Mouse (Mus musculus) neural tube, embryonic 14.5 days (tissue): Measurements from ENCODE around the gene Vezt. TPM values are rescaled to one million over a fixed set of nuclear protein-coding genes. Genes with fewer than 3 reads are reported as not detected.

Experiments
- ATAC-seq: fragments of 200-750 bp; cut with Nextera tagmentation; 2 replicates; pipeline ENCODE4 v1.8.0; 2017; ENCODE audit warnings: low read depth, mild to moderate bottlenecking, moderate TSS enrichment, moderate library complexity
- H3K27ac ChIP-seq: fragments of 300-500 bp; sonication (generic); 2 replicates; pipeline ENCODE4 v1.5.1; 2014; ENCODE audit warnings: low read depth, mild to moderate bottlenecking, control low read depth, low read length, moderate library complexity, mixed read lengths
- H3K27me3 ChIP-seq: fragments of 300-500 bp; sonication (generic); 2 replicates; pipeline ENCODE4 v1.6.1; 2014; ENCODE audit warnings: low read length; ENCODE audit not compliant: control insufficient read depth, insufficient read depth
- H3K36me3 ChIP-seq: fragments of 300-500 bp; sonication (generic); 2 replicates; pipeline ENCODE4 v1.6.1; 2014; ENCODE audit warnings: low read length, mixed read lengths; ENCODE audit not compliant: control insufficient read depth, insufficient read depth
- H3K4me1 ChIP-seq: fragments of 300-500 bp; sonication (generic); 2 replicates; pipeline ENCODE4 v1.6.1; 2014; ENCODE audit warnings: low read length; ENCODE audit not compliant: control insufficient read depth, insufficient read depth
- H3K4me2 ChIP-seq: fragments of 300-500 bp; sonication (generic); 2 replicates; pipeline ENCODE4 v1.6.1; 2014; ENCODE audit warnings: mild to moderate bottlenecking, low read depth, low read length, control low read depth
- H3K4me3 ChIP-seq: fragments of 300-500 bp; sonication (generic); 2 replicates; pipeline ENCODE4 v1.5.1; 2014; ENCODE audit warnings: low read depth, low read length, control low read depth, mixed read lengths
- H3K9ac ChIP-seq: fragments of 300-500 bp; sonication (generic); replicated peaks from 2 replicates; pipeline ENCODE4 v1.6.1; 2014; ENCODE audit warnings: low read depth, mild to moderate bottlenecking, control low read depth, low read length, mixed read lengths
- H3K9me3 ChIP-seq: fragments of 300-500 bp; sonication (generic); 2 replicates; pipeline ENCODE4 v1.6.1; 2016; ENCODE audit warnings: low read length; ENCODE audit not compliant: control insufficient read depth
- WGBS: fragments of 180-500 bp; shearing (Covaris S2); extraction: QIAGEN DNeasy Blood & Tissue Kit; methylation state at CpG from one replicate; pipeline ENCODE4 v1.1.7; 2014; 5-methylcytosine and 5-hydroxymethylcytosine counted together
- polyA plus RNA-seq: library from polyadenylated mRNA; unstranded; fragments of >200 nt; fragmentation: Nextera tagmentation; extraction: Ambion mirVana; gene quantifications from 2 replicates; pipeline ENCODE4 v1.2.1, GENCODE M21; 2014

The Vezt gene
- polyA plus RNA-seq, 1 experiment from 2014 or later = 60.5 TPM

DNA sequence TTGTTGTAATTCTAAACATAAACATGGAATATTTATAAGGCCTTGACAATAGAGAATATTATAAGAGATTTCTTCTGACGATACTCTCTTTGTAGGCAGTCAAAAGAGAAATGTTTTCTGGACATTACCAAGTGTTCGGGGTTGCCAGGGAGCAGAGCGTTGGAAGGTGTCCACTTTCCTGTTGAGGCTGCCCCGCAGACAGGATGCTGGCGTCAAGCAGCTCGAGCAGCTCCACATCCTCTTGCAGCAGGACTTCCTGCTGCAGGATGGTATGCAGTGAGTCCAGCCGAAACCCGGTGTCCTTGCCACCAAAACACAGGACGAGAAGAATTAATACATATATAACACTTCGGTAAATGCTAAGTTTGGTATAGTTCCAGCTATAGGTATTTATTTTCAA, 35.4 kb downstream of the Vezt start:
- Histone ChIP-seq H3K4me3 (no peak overlapping the region), H3K4me2 (no peak overlapping the region), H3K9me3 (no peaks in the 10 kb centered on the region), H3K4me1 (no peaks in the 10 kb centered on the region), H3K27me3 (no peaks in the 10 kb centered on the region), H3K36me3 (peaks cover 59% of the 10 kb centered on the region), H3K9ac (no peak overlapping the region), H3K27ac (no peak overlapping the region)
- no peak for ATAC-seq
- 91% methylated on average over 10 of the region's 10 CpGs for WGBS

DNA sequence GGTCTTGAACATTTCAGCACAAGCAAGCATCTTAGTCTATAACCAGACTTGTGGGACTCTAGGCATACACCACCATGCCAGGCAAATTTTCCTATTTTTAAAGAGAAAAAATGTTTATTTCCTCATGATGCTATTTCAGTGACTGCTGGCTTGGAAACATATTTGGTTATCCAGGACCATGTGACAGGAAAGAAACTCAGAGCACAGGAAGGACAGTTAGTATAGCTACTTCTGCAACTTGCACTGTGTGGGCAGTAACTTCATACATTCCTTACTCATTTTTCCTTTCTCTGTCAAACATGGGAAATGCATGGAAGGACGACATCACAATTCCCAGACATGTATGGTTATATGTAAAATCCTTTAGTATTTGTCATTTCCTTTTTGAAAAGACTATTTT, 36.3 kb downstream of the Vezt start:
- ATAC-seq = no peak
- no peak overlapping the region for H3K27ac ChIP-seq
- no peaks in the 10 kb centered on the region for H3K27me3 ChIP-seq
- H3K4me1 ChIP-seq = no peaks in the 10 kb centered on the region
- H3K4me2 ChIP-seq = no peak overlapping the region
- H3K9ac ChIP-seq = no peak overlapping the region
- H3K9me3 ChIP-seq = no peaks in the 10 kb centered on the region
- no peak overlapping the region for H3K4me3 ChIP-seq
- peaks cover 66% of the 10 kb centered on the region for H3K36me3 ChIP-seq
- WGBS = 100% methylated on average over 1 of the region's 1 CpGs

DNA sequence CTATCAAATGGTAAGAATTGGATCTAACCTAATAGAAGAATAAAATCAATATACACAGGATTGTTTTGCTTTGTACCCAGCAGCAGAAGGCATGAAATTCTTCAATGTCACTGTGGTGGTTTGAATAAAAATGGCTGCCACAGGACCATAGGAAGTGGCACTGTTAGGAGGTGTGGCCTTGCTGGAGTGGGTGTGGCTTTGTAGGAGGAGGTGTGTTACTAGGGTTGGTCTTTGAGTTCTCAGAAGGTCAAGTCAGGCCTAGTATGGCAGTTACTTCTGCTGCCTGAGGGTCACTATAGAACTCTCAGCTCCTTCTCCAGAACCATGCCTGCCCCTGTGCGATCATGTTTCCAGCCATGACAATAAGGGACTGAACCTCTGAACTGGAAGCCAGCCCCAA, 40.5 kb downstream of the Vezt start:
- H3K4me2 ChIP-seq = no peak overlapping the region
- WGBS = 88% methylated on average over 1 of the region's 1 CpGs
- H3K4me3 ChIP-seq = no peak overlapping the region
- no peak overlapping the region for H3K9ac ChIP-seq
- H3K27ac ChIP-seq = no peak overlapping the region
- H3K36me3 ChIP-seq = peaks cover 75% of the 10 kb centered on the region
- H3K9me3 ChIP-seq = no peaks in the 10 kb centered on the region
- no peaks in the 10 kb centered on the region for H3K4me1 ChIP-seq
- H3K27me3 ChIP-seq = no peaks in the 10 kb centered on the region
- no peak for ATAC-seq

DNA sequence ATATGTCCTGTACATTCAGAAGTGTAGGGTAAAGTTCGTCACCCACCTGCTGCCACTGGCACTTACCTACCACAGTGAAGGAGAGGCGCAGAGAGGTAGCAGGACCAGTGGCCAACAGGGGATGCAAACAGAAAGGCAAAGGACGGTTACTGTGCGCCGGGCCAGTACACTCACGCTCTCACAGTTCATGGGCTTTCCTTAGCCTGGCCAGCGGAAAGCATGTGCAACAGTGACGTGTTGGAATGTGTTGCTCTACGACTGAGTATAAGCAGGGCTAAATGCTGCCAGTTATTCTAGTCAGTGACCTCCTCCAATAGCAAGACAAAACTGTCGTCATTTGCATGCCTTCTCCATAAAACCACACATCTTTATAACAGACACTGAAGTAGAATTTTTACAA, 41.5 kb downstream of the Vezt start:
- Histone ChIP-seq H3K9ac (no peak overlapping the region), H3K4me3 (no peak overlapping the region), H3K4me2 (no peak overlapping the region), H3K36me3 (peaks cover 69% of the 10 kb centered on the region), H3K9me3 (no peaks in the 10 kb centered on the region), H3K4me1 (no peaks in the 10 kb centered on the region), H3K27ac (no peak overlapping the region), H3K27me3 (no peaks in the 10 kb centered on the region)
- no peak for ATAC-seq
- WGBS = 95% methylated on average over 10 of the region's 10 CpGs

DNA sequence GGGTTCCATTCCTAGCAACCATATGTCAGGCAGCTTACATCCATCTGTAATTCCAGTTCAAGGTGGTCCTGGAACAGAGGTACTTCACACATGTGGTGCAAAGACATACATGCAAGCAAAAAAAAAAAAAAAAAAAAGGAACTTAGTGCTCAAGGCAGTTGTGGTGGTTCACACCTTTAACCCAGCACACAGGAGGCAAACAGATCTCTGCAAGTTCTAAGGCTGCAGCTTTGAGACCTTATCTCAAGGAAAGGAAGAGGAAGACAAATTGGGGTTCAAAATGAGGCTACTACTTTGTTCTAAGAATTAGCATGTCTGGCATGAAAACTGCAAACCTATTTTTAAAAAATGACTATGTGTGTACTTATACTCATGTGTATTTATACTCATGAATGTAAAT, 50.3 kb downstream of the Vezt start:
- H3K9ac ChIP-seq = no peak overlapping the region
- no peaks in the 10 kb centered on the region for H3K4me1 ChIP-seq
- no peaks in the 10 kb centered on the region for H3K27me3 ChIP-seq
- no peak overlapping the region for H3K27ac ChIP-seq
- H3K9me3 ChIP-seq = no peaks in the 10 kb centered on the region
- no peak overlapping the region for H3K4me3 ChIP-seq
- peaks cover 31% of the 10 kb centered on the region for H3K36me3 ChIP-seq
- ATAC-seq = no peak
- no peak overlapping the region for H3K4me2 ChIP-seq

DNA sequence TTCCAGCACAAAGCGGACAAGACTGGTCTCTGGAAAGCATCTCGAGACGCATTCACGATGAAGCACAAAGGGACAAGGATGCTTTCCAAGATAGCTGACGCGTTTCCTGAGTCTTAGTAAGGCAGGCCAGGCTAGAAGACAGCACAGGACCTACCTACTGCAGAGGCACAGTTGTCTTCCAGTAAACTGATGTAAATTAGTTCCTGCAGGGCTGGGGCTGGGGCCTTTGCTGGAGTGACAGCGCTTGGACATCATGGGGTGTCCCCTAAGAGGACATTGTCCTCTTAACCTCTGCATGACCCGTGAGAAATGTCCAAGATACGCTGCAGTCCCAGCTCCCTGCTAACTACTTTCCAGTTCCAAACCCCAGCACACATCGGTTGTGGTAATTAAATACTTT, 66.3 kb downstream of the Vezt start:
- H3K9me3 ChIP-seq = no peaks in the 10 kb centered on the region
- H3K36me3 ChIP-seq = peaks cover 48% of the 10 kb centered on the region
- no peaks in the 10 kb centered on the region for H3K27me3 ChIP-seq
- H3K4me3 ChIP-seq = no peak overlapping the region
- no peak overlapping the region for H3K9ac ChIP-seq
- no peak for ATAC-seq
- H3K4me2 ChIP-seq = no peak overlapping the region
- 22% methylated on average over 10 of the region's 10 CpGs for WGBS
- H3K4me1 ChIP-seq = no peaks in the 10 kb centered on the region
- no peak overlapping the region for H3K27ac ChIP-seq

DNA sequence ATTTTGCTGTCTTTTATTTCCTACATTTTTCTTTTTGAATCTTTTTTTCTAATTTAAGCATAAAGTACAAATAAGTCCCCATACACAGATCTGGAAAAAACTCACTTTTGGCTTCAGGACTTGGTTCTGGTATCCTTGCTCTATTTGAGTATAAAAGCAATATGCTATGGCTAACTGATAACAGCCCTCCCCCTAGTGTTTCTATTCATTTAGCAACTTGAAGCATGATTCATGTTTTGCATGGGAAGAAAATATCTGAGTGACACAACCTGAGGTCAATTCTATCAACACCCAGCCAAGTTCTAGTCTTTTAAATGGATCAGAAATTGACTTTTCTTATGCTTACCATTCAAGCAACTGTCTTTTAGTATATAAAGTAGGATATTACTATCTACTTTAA, 68.1 kb downstream of the Vezt start:
- Histone ChIP-seq H3K27ac (no peak overlapping the region), H3K4me1 (no peaks in the 10 kb centered on the region), H3K9ac (no peak overlapping the region), H3K36me3 (peaks cover 30% of the 10 kb centered on the region), H3K27me3 (no peaks in the 10 kb centered on the region), H3K4me2 (no peak overlapping the region), H3K4me3 (no peak overlapping the region), H3K9me3 (no peaks in the 10 kb centered on the region)
- ATAC-seq = no peak

DNA sequence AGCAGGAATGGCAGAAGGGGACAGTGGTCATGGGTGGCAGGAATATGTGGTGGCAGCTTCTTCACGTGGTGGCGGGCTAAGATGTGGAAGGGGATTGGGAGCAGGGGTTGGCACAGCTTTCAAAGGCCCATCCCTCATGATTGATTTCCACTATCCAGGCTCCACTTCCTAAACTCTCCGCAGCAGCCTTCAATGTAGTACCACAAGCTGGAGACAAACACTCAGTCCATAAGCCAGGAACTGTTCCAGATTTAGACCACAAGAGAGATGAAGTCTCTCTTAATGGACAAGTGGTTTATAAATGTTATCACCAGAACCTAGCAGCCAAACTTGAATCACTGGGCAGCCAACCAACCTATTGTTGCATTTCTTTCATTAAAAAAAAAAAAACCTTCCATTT, 81.6 kb downstream of the Vezt start:
- no peaks in the 10 kb centered on the region for H3K4me1 ChIP-seq
- H3K27me3 ChIP-seq = no peaks in the 10 kb centered on the region
- H3K4me3 ChIP-seq = no peak overlapping the region
- no peak overlapping the region for H3K27ac ChIP-seq
- H3K9me3 ChIP-seq = no peaks in the 10 kb centered on the region
- no peaks in the 10 kb centered on the region for H3K36me3 ChIP-seq
- H3K4me2 ChIP-seq = no peak overlapping the region
- H3K9ac ChIP-seq = no peak overlapping the region
- 81% methylated on average over 3 of the region's 3 CpGs for WGBS
- no peak for ATAC-seq

DNA sequence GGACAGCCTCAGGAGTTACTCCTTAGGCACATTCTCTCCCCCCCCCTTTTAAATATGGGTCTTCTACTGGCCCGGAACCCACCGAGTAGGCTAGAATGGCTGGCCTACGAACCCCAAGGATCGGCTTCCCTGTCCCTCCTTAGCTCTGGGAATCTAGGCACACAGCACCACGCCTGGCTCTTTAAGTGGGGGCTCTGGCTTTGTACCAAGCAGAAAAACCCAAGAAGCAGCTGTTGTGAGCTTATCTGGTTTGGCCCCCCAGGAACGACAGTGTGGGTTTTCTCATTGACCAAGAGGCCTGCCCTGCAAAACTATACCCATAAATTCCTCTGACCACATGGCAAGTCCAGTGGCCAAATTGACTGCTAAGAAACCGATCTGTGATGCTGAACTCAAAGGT, 82.1 kb downstream of the Vezt start:
- no peaks in the 10 kb centered on the region for H3K9me3 ChIP-seq
- H3K4me3 ChIP-seq = no peak overlapping the region
- 92% methylated on average over 7 of the region's 7 CpGs for WGBS
- H3K27me3 ChIP-seq = no peaks in the 10 kb centered on the region
- H3K4me2 ChIP-seq = no peak overlapping the region
- no peaks in the 10 kb centered on the region for H3K4me1 ChIP-seq
- H3K9ac ChIP-seq = no peak overlapping the region
- no peak for ATAC-seq
- no peak overlapping the region for H3K27ac ChIP-seq
- no peaks in the 10 kb centered on the region for H3K36me3 ChIP-seq

DNA sequence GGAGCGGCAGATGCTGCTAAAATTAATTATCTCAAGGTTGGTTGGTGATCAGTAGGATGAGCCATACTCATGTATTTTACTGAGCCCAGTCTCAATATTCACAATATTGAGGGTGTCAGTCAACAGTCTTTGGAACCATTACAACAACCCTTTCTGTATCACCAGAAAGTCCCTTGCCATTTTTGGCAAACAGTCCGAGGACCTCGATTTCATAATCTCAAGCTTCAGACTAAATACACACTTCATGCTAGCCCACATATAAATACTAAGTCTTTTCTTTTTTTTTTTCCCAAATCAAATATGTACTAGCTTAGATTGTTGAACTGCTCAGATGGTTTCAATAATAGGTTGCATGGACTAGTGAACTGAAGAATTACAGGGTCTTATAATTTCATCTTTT, 84.6 kb downstream of the Vezt start:
- WGBS = 94% methylated on average over 3 of the region's 3 CpGs
- peaks cover under 1% of the 10 kb centered on the region; the same call in 1 of the 2 replicates for H3K4me1 ChIP-seq
- no peaks in the 10 kb centered on the region for H3K9me3 ChIP-seq
- H3K4me3 ChIP-seq = no peak overlapping the region
- no peak overlapping the region for H3K9ac ChIP-seq
- no peak overlapping the region for H3K27ac ChIP-seq
- no peaks in the 10 kb centered on the region for H3K36me3 ChIP-seq
- no peak for ATAC-seq
- no peak overlapping the region for H3K4me2 ChIP-seq
- H3K27me3 ChIP-seq = no peaks in the 10 kb centered on the region
